Mouse (Mus musculus): ENCODE measurements at regions not wholly inside any gene's neighbourhood (a gene's known extent, or its start where the extent isn't known, plus 50 kb on each side); places are given as distances from the start of the nearest gene placed in this dataset.
A peak's percentile ranks its signal among the peaks of the same experiment; 100 is the strongest.

- no peak for DNase-seq (ENCODE audit: low read depth)
These were observed 77.5 kb upstream of the Gadd45a start for GRCm38 (mm10) chr6:67114753-67115152.

- DNase-seq (ENCODE audit: low read depth): no peak
These were observed 76.5 kb upstream of the Gadd45a start for GRCm38 (mm10) chr6:67113686-67114278.

- DNase-seq (ENCODE audit: low read depth): no peak
These were observed 76.0 kb upstream of the Gadd45a start for GRCm38 (mm10) chr6:67113261-67113660.

- no peak for DNase-seq (ENCODE audit: low read depth)
These were observed 75.1 kb upstream of the Gadd45a start for GRCm38 (mm10) chr6:67112311-67112710.

- no peak for DNase-seq (ENCODE audit: low read depth)
These were observed 74.3 kb upstream of the Gadd45a start for GRCm38 (mm10) chr6:67111581-67111980.

- no peak for DNase-seq (ENCODE audit: low read depth)
These were observed 73.1 kb upstream of the Gadd45a start for GRCm38 (mm10) chr6:67110391-67110790.

GRCm38 (mm10) chr6:67109774-67110173 is 72.5 kb upstream of the Gadd45a start:
- no peak for DNase-seq (ENCODE audit: low read depth)

GRCm38 (mm10) chr6:67107517-67107916 is 70.3 kb upstream of the Gadd45a start:
- DNase-seq (ENCODE audit: low read depth): no peak

- no peak for DNase-seq (ENCODE audit: low read depth)
These were observed 69.2 kb upstream of the Gadd45a start for GRCm38 (mm10) chr6:67106493-67106892.

- DNase-seq (ENCODE audit: low read depth): no peak
These were observed 68.1 kb upstream of the Gadd45a start for GRCm38 (mm10) chr6:67105386-67105785.

- no peak for DNase-seq (ENCODE audit: low read depth)
These were observed 66.9 kb upstream of the Gadd45a start for GRCm38 (mm10) chr6:67104205-67104604.

- DNase-seq (ENCODE audit: low read depth): peak; percentile 88
These were observed 65.4 kb upstream of the Gadd45a start for GRCm38 (mm10) chr6:67102541-67103134.

- no peak for DNase-seq (ENCODE audit: low read depth)
These were observed 64.8 kb upstream of the Gadd45a start for GRCm38 (mm10) chr6:67102014-67102413.

- no peak for DNase-seq (ENCODE audit: low read depth)
These were observed 57.2 kb upstream of the Gadd45a start for GRCm38 (mm10) chr6:67094426-67094825.

- DNase-seq (ENCODE audit: low read depth): no peak
These were observed 55.9 kb upstream of the Gadd45a start for GRCm38 (mm10) chr6:67093128-67093527.

GRCm38 (mm10) chr6:67090150-67090549 is 52.9 kb upstream of the Gadd45a start:
- DNase-seq (ENCODE audit: low read depth): no peak

GRCm38 (mm10) chr6:67089530-67090140 is 52.4 kb upstream of the Gadd45a start:
- DNase-seq (ENCODE audit: low read depth): no peak

GRCm38 (mm10) chr6:67088741-67089455 is 51.6 kb upstream of the Gadd45a start:
- DNase-seq (ENCODE audit: low read depth): no peak

- no peak for DNase-seq (ENCODE audit: low read depth)
These were observed 50.7 kb upstream of the Gadd45a start for GRCm38 (mm10) chr6:67087837-67088440.

GRCm38 (mm10) chr6:67087393-67087792 is 50.1 kb upstream of the Gadd45a start:
- DNase-seq (ENCODE audit: low read depth): peak; percentile 58

Measured in NIH3T3 (cell line).